Mouse (Mus musculus) ovary, postnatal 10 days (tissue): ENCODE results near the gene Txndc2.

Source experiments
- DNase-seq: peaks from one replicate; pipeline ENCODE4 v3.0.0; 2022; ENCODE audit warnings: low spot score

Txndc2 gene

DNA sequence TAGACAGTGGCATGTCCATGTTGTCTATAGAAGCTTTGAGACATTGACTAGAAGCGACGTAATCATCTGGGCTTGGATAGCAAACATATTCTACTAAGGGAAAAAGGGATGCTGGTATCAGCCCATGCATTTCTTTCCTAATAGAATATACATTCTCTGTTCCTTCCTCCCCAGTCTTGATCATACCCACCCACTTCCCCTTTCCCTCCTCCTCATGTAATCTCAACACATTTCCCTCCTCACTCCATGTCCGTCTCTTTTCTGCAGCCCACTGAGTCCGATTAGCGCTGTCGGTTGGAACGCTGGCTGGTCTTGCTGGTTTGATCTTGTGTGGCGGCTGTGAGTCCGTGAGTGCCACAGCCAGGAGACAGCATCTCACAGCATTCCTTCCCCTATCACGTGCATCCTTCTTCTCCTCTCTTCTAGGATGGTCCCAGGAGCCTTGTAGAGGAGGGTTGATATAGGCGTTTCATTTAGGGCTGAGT lies at the start of gene Txndc2:
Txndc2 (minus strand) TSS at position 435 of the 485 bp plus-strand sequence.
- no peak for DNase-seq

DNA sequence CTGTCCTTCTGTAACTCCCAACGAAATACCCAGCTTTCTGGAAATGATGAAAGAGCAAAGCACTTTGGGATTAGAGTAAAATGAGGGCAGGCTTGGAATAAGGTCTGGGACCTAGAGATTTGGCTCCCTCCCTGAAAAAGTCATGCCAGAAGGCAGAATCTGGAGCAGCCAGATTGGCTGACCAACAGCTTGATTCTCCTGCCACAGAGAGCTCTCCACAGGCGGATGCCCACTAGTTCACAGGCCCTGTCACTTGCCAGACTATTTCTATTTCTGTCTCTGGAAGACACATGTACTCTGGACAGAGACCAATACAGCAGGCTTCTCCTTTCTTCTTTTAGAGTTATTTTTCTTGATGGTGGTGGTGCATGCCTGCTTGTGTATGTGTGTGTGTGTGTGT lies 41.8 kb upstream of the Txndc2 start:
- DNase-seq = no peak

DNA sequence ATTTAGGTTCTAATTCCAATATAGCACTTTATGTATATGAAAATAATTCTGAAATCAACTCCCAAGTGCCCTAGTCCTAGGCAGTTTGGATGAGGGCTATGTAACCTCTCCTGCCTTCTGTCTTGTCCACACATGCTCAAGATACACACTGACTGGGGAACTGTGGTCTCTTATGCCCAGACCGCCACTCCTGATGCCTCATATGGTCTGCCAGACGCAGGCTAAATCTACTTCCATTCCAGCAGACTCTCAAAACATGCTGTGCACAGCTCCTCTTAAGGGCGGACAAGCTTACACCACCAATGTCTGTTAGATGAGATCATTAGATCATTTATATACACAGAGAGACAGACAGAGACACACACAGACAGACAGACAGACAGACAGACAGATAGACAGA lies 41.3 kb upstream of the Txndc2 start:
- no peak for DNase-seq

DNA sequence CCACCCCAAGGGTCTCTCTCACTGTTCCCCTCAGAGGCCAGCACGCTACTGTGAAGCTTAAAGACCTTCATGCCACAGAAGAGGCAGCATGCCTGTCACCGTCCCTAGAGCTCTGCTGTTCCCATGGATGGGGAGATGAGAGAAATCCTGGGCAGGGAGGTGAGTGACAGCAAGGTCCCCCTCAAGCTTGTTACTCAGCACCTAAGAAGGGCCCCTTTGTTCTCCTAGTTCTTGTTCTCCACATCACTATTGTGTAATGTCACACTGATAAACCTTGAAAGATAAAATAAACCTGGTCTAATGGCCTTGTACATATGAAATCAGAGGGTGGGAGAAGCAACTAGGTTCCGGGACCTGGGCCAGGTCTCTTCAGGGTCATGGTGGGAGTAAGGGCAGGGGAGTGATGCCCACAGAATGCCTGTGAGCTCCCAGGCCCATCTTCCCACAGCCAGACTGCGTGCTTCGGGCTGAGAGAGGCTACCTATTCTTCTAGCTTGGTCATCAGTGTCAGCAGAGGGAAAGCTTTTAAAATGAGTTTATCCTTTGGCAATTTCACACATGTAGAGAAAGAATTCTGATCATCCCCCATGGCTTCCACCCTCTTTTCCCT lies 40.2 kb upstream of the Txndc2 start:
- DNase-seq = no peak

DNA sequence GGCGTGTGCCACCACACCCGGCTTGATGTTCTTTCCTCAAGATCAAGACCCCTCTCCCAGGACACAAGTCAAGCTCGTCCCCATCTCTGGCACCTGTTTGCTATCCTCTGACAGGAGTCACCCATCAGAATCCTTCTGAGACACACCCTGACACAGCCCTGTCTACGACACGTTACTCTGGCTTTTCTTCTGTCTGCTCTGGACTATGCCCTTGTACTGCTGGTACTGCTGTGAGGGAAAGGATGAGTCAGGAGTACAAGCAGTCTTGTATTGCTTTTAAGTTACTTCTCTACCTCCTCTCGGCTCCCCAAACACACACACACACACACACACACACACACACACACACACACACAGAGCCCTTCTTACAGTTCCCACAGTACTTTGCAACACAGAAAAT lies 39.5 kb upstream of the Txndc2 start:
- no peak for DNase-seq

DNA sequence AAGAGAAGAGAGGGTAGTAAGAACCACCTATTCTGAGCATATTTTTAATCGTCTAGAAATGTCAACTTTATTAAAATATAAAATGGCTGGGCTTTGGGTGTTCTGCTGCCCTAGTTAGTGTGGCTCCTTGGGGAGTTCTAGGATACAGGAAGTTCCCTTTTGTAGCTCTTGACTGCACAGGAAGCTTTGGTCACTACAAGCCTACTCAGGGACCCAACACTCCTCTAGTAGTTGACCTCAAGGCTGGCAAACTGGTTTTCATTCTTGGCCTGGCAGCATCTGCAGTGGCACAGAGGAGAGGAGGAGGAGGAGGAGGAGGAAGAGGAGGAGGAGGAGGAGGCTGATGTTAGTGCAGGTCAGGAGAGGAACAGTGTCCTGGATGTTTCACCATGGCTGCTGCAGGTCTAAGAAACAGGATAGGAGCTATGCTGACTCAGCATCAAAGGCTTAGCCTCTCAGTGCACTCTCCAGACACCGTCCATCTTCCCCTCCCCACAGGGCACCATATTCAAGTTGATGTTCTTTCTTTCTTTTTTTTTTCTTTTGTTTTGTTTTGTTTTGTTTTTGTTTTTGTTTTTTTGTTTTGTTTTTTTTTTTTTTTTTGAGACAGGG lies 38.9 kb upstream of the Txndc2 start:
- DNase-seq = no peak

DNA sequence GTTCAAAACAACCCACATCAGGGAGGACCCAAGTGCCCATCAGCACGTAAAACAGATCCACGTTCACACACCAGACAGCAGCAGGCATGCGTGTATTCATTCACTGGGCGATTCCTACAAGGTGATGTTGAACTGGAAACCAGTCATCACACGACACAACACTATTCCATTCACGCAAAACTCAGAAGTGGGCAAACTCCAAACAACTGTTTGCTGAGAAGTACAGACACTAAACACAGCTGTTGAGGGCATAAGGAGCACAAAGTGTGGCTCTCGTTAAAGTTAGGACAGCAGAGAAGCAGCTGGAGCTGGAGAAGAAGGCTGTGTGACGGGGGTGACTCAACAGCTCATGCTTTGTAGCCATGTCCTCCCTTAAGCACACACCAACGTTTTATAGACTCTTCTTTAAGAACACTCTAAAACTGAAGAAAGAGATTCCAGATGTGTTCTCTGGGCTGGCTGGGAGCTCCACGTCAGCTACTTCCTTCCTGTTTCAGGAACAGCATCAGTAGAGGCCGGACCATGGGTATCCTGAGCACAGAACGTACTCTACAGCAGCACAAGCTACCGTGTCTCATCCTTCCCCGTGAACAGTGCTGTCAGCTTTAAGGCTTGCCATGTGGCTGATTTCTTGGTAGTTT lies 38.0 kb upstream of the Txndc2 start:
- no peak for DNase-seq

DNA sequence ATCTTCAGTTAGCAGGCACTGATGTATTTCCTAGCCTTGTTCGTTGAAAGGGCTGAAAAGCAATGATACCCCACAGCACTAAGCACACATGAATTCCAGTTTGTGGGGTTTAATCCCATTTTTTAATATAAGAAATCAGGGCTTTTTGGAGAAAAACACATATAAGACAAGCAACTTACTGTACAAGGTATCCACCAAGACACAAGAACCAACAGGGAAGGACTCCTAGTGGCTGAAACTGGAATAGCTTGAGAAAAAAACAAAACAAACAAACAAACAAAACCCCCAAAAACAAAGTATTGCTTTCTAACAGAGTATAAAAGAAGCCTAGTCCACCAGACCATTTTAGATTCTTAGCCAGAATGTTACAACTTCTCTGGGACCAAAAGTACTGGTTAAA lies 35.8 kb upstream of the Txndc2 start:
- no peak for DNase-seq

DNA sequence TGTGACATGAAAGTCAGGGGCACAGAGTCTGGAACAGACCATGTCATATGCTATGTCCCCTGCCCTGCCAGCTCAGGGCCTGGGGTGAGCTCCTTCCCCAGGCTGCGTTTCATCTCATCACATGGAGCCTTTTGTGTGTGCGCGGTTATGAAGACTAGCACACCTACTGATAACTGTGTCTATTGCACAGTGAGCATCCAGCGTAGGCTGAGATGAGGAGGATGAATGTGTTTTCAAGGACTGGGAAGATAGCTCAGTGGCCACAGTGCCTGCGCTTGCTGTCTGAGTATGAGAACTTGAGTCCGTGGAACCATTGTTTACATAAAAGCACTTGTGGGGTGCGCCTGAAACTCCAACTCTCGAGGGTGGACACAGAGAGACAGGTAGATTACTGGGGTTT lies 34.6 kb upstream of the Txndc2 start:
- no peak for DNase-seq

DNA sequence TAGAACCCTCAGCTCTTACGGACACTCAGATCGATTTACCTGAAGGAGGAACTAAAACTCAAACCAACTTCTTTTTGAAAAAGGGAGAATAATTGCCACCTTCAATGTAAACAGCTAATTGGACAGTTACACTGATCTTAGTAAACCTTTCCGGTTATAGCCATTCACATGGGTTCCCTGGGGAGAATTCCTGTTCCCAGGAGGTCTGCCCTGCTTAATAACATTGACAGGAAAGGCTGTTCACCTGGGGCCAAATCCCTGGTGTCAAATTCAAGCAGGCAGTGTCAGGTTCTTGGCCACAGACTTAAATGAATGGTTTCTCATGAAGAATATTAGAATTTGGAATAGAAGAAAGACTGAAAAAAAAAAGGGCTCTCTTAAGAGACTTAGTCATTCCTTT lies 34.0 kb upstream of the Txndc2 start:
- DNase-seq = no peak

DNA sequence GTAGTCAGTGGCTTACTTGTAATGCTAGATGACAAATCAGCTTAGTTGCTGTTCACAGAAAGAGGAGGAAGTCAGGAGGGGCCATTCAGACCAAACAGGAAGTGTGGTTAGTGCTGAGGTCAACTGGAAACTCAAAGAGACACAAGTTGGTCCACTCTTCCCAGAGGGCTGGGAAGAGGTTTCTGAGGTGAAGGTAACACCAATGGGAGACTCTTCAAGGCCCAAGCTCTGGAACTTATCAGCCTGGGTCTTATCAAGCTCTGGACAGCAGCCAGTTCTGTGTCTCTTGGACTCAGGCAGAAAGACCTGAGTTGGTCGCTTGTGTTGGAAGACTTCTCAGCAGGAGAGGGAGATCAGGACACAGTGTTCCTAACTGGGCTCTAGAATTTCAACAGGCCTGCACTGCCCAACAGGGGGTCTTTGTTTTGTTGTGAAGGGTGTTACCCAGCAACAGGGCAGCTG lies 32.8 kb upstream of the Txndc2 start:
- no peak for DNase-seq

DNA sequence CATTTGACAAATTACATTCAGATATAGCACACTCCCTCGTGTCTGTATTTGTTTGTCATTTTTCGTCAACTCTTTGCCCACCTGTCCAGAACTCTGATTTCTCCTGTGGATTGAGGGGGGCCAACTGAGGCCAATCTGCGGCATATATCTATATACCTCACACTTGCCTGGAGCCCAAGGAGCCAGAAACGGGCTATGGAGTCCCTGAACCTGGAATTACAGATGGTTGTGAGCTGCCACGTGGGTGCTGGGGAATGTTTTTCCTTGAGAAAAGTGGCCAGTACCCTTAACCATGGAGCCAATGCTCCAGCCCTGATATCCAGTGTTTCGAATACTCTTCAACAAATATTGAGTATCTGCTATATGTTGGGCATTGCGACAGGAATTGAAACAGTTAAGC lies 31.0 kb upstream of the Txndc2 start:
- no peak for DNase-seq

DNA sequence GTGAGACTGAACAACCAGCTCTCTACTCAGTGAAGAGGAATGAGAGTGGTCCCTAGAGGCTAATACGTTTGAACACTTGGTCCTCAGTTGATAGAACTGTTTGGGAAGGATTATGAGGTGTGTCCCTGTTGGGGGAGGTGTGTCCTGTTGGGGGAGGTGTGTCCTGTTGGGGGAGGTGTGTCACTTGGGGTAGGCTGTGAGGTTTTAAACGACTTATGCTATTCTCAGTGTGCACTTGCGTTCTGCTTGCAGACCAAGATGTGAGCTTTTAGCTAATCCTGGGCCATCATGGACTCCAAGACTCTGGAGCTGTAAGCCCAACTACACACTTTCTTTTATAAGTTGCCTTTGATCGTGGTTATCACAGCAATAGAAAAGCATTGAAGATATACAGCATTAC lies 27.1 kb upstream of the Txndc2 start:
- DNase-seq = no peak

DNA sequence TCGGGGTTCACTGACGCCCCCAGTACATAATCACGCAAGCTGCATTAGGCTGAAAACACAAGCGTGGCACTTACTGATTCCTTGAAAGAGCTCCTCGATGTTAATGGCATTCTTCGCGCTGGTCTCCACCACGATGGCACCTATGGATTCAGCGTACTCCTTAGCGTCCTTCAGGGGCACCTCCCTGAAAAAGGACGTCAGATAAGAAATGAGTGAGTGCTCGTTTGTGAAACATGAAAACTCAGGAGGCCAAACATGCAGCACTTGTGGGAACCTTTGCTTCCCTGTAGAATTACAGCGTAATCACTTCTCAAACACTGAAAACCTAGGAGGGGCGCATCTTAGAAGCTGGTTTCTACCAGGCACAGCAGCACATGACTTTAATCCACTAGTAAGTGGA lies 25.8 kb upstream of the Txndc2 start:
- DNase-seq = no peak

DNA sequence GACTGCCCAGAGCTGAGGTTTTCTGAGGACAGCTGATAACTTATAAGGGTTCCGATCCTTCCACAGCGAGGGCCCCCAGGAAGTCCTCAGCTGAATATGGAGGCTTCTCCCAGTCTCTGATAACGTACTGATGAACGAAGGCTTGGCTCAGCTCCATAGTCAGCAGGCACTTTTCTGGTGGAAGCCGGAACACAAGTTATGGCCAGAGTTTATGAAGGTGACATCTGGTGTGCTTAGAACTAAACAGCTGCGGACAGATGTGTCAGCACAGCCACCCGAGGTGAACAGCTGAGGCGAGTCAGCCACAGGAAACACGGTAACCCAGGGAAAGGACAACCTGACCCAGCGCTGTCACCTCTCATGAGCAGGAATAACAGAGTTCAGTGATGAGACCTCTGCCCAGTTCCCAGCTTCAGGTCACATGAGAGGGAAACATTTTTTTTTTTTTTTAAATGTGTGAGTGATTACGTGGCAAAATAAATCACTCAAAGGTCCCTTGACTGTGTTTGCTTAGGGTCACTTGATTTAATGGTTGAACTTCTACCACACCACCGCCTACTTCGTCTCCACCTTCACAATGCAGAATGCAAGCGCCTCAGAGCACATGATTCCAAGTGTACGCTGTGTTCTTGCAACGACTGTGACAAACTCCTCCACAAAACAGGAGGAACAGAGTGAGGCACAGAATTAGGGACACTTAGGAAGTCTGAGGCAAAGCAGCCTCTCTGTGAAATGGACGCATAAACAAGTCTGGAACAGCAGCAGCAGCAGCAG lies 24.6 kb upstream of the Txndc2 start:
- no peak for DNase-seq

DNA sequence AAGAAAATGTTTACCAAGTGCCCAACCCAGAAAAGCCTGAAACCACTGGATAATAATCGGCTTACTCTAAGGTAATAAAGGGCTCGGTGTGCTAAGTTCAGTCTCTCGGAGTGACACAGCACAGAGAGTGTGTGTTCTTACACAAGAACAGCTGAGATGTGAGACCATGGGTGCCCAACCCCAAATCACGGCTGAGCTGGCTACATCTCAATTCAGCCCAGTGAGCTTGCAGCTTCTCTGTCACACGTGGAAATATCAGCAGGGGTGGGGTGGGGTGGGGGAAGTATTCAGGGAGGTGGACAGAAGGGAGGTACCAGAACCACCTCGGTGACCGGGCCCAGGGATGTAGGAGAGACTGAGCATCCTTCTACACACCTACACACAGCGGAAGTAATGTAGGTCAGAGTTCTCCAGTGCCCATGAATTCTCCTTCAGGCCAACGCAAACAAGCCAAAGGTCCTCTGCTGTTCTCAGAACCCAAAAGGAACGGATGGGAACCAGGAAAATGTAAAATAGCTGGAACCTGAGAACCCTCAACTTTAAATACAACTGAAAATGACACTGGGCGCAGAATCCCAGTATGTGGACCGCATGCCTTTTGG lies 23.9 kb upstream of the Txndc2 start:
- DNase-seq = no peak

DNA sequence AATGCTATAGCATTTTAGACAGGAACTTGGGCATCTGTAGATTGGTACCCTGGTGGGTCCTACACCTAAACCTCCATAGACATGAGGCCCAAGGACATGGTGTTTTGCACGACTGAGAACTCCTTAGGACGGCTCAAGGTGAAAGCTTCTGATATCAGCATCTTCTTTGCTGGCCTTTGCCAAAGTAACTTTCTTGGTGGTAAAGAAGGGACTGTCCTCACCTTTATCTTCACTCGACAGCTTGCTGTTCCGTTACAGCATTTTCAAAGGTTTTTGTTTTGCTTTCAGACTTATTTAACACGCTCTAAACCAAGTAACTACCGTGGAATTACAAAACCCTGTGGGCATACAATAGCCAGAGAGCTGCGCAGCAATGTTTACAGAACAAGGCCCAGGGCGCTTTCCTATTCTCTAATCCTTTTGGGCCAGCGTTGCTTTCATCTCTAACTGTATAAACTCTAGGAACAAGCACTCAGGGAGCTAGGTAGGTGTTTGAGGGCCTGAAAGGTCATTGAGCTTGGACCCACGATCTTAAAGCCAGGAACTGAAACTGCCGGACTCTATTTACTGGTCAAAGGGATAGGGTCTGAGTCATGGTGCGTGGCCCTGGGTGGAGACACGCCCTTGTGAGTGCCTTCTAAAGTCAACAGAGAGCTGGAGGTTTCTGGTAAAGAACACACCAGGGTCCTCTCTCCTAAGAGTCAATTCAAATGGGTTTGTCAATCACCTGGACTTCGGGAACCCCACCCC lies 21.5 kb upstream of the Txndc2 start:
- no peak for DNase-seq

DNA sequence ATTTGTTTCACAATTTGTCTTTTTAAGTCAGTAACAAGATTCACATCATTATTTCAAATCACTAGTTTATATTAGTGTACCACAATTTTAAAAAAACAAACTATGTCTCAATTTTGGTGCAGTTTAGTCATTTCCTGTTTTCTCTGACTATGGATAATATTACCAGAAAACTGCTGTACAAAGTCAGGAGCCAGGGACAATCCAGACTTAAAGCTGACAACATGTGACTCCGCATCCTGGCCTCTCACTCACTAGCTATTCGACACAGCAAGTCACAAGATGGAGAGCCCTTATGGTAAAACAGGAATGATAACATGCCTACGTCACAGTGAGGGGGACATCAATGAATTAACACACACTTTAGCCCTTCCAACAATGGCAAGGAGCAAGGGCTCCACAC lies 20.7 kb upstream of the Txndc2 start:
- DNase-seq = no peak

DNA sequence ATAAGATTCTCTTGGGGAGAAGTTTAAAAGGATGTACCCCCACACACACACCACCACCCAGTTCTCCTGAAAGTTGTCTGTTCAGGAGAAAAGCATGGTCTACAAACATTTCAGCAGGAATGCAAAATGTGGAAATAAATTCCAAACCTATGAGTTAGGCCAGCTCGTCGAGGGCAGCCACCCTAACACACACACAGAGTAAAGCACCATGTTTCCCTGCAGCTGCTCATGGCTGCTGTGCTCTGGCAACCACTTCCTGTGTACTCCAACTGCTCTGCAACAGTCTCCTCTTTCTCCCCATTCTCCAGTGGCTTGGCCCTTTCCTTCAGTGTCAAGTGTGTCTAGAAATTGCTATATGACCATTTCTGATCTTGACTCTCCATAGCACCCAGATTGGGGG lies 16.4 kb upstream of the Txndc2 start:
- no peak for DNase-seq

DNA sequence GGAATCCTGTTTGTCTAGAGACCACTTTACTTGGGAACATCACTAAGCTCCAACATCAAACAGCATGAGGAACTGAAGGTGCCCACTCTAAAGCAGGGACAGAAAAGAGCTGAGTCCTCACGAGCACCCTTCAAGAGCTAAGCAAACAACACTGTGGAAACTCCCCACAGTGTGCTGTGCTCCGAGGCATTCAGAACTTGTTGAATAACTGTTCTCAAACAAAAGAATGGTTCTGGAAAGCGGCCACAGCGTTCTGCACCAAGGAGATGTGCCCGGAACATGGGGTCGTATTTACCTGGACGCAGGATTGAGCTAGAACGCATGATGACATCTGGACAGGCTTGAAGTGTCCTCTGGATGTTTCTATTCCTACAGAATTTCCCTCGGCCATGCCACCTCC lies 16.0 kb upstream of the Txndc2 start:
- no peak for DNase-seq

DNA sequence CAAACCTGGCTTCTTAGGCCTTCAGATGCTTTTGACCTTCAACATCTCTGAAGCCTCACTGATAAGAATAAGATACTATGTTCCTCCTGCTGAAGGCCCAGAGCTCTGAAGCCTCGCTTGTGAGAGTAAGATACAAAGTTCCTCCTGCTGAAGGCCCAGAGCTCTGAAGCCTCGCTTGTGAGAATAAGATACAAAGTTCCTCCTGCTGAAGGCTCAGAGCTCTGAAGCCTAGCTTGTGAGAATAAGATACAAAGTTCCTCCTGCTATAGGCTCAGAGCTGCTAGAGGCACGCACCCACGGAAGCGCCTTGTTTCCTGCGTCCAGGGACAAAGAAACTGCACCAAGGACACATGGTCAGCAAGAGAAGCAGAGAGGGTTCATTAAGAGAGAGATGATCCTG lies 14.8 kb upstream of the Txndc2 start:
- DNase-seq = no peak

DNA sequence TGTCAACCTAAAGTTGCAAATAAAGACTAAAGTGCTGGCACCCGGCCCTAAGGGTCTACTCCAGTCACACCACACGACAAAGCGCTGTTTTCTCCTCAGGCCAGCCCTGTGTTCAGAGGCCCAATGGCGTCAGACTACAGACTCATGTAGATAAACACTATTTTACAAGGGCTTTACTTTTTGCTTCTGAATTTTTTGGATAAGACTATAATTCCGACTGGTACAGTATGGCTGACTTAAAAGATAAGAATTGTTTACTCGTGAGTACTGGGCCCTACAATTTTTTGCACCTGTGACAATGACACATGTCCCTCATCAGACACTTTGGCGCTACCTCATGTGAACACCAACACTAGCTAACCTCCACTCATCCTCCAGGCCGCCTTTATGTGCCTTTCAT lies 14.1 kb upstream of the Txndc2 start:
- no peak for DNase-seq
